ENCODE assay signal across 8 mouse cellular contexts in the genomic region with DNA sequence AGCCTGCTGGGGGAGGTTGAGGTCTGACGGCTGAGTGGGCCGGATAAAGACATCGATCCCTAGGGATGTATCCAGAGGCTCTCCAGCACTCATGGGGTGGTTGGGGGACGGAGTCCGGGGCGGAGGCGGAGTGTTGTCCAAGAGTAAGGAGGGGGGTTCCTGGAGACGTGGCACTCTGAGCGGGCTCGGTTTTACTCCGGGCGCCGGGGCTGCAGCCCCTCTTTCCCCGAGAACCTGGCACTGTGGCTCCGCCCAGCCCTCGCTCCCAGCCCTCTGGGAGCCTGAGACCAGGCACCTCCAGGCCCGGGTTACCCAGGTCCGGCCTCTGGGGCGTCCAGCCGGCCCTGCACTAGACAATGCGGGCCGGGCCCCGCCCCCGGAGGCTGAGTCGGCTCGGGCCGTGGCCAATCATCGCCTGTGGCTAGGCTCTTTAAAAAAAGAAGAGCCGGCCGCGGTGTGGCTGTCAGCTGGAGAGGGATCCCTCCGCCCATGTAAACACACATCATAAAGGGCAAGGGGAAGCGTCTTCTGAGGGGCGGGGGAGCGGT. TPM values are rescaled to one million over a fixed set of nuclear protein-coding genes. Genes with fewer than 3 reads are reported as not detected.
DNase-seq lines count a peak whose midpoint lies in the region; ATAC-seq and TF ChIP-seq lines count a peak whose summit lies in the region.

No protein-coding gene starts in this region.

- TF ChIP-seq CTCF in ES-Bruce4 (IDR thresholded peaks at IDR 0.05; ENCODE audit: low read depth, low read length) = no peak
- TF ChIP-seq CTCF in lung, adult 2 months (IDR thresholded peaks at IDR 0.05; ENCODE audit: insufficient read depth, low read length) = no peak

- peak overlapping the region; percentile 84 for H3K4me2 ChIP-seq in forebrain, embryonic 14.5 days (ENCODE audit: low read length)

- 0 out of 2 replicates have a peak, but pooled peaks have one; percentile 4 for TF ChIP-seq EP300 in ES-Bruce4 (IDR thresholded peaks at IDR 0.05; ENCODE audit: insufficient read depth, low read depth, low read length)

- ATAC-seq in cerebellum, adult (ENCODE audit: insufficient number of reproducible peaks, low FRiP score, low TSS enrichment) = peak; percentile 94
- peak; percentile 95 for ATAC-seq in forebrain, embryonic 14.5 days
- ATAC-seq in neutrophil, adult 5-6 weeks (ENCODE audit: extremely low read depth, insufficient number of reproducible peaks, low FRiP score, poor library complexity, severe bottlenecking) = peak; percentile 90

- no peaks in the 10 kb centered on the region for H3K9me3 ChIP-seq in ES-Bruce4 (replicated peaks; ENCODE audit: control insufficient read depth, insufficient read depth, low read length, poor library complexity, severe bottlenecking)
- H3K9me3 ChIP-seq in forebrain, embryonic 14.5 days (replicated peaks; ENCODE audit: control insufficient read depth, low read length) = no peaks in the 10 kb centered on the region

- H3K4me1 ChIP-seq in ES-Bruce4 (ENCODE audit: control insufficient read depth, insufficient read depth, low read length) = peaks cover 2% of the 10 kb centered on the region
- 0 out of 2 replicates have a peak, but pooled peaks cover 3% of the 10 kb centered on the region for H3K4me1 ChIP-seq in forebrain, embryonic 14.5 days (ENCODE audit: control insufficient read depth, insufficient read depth, low read length)
- H3K4me1 ChIP-seq in lung, adult 2 months (ENCODE audit: control insufficient read depth, insufficient read depth, low read length) = peaks cover 7% of the 10 kb centered on the region; the same call in 1 of the 2 replicates

- TF ChIP-seq POLR2A in ES-Bruce4 (IDR thresholded peaks at IDR 0.05; ENCODE audit: insufficient read depth, low read length) = no peak
- TF ChIP-seq POLR2A in lung, adult 2 months (IDR thresholded peaks at IDR 0.05; ENCODE audit: borderline replicate concordance, extremely low read depth, low read depth, low read length) = peak; percentile 83; the same call in 1 of the 2 replicates

- intact Hi-C loops in heart, postnatal 25 days (cut with DNase I) = loop anchor here (2.0 kb wide), 1 partner anchor 62 kb away; the partner anchor contains the start of gene Rabif

- no peaks in the 10 kb centered on the region for H3K27me3 ChIP-seq in ES-Bruce4 (ENCODE audit: control insufficient read depth, insufficient read depth, low read length, poor library complexity, severe bottlenecking)
- H3K27me3 ChIP-seq in forebrain, embryonic 14.5 days (replicated peaks; ENCODE audit: control insufficient read depth, insufficient read depth, low read length) = no peaks in the 10 kb centered on the region

- peak; percentile 98 for DNase-seq in forebrain, embryonic 14.5 days (ENCODE audit: low spot score)
- DNase-seq in heart, postnatal 25 days (ENCODE audit: low spot score) = peak; percentile 93
- peak; percentile 93 to 96 for DNase-seq in layer of hippocampus, adult 18-20 months (ENCODE audit: low spot score in 2 of 2)
- DNase-seq in lung, adult 2 months = peak; percentile 89
- DNase-seq in thymus, adult 18-20 months = peak; percentile 86 to 92

- H3K36me3 ChIP-seq in ES-Bruce4 (ENCODE audit: control insufficient read depth, insufficient read depth, low read length, poor library complexity, severe bottlenecking) = no peaks in the 10 kb centered on the region
- no peaks in the 10 kb centered on the region for H3K36me3 ChIP-seq in forebrain, embryonic 14.5 days (ENCODE audit: control insufficient read depth, insufficient read depth, low read length)

- peak overlapping the region; percentile 69 for H3K4me3 ChIP-seq in ES-Bruce4 (ENCODE audit: low read depth, low read length)
- H3K4me3 ChIP-seq in forebrain, embryonic 14.5 days (ENCODE audit: low read depth, low read length) = peak overlapping the region; percentile 59
- peak overlapping the region; percentile 85 for H3K4me3 ChIP-seq in lung, adult 2 months (replicated peaks; ENCODE audit: extremely low read depth, low read depth, low read length)

- peak overlapping the region; percentile 72 for H3K9ac ChIP-seq in ES-Bruce4 (ENCODE audit: low read depth, poor library complexity, severe bottlenecking)
- H3K9ac ChIP-seq in forebrain, embryonic 14.5 days (ENCODE audit: low read length) = peak overlapping the region; percentile 85

- peak overlapping the region; percentile 17 for H3K27ac ChIP-seq in ES-Bruce4 (ENCODE audit: insufficient read depth, low read length)
- peak overlapping the region; percentile 93 for H3K27ac ChIP-seq in forebrain, embryonic 14.5 days (ENCODE audit: low read depth, low read length)

- under 1% methylated on average over 35 of the region's 35 CpGs for WGBS in forebrain, embryonic 14.5 days
- 1% methylated on average over 35 of the region's 35 CpGs for WGBS in lung, adult 2 months

RNA-seq across cellular contexts. Expression of gene Kdm5b, which starts 3.2 kb away (rescaled TPM):
- polyA plus RNA-seq in ES-Bruce4 (2011; ENCODE audit: insufficient read depth, insufficient read length, low read depth, missing spikeins) = 161 and 181 TPM in 2 replicates
- 75.3 and 88.4 TPM in 2 replicates for polyA plus RNA-seq in forebrain, embryonic 14.5 days (2014; fragmentation: Nextera tagmentation; extraction: Ambion mirVana)
- total RNA-seq in heart, postnatal 25 days (2021) = 10 to 100 TPM; 17.0 to 20.6 TPM
- 10 to 100 TPM; 67.4 to 70.5 TPM for total RNA-seq in layer of hippocampus, adult 18-20 months (2021)
- 10.1 TPM in 2 replicates for polyA plus RNA-seq in lung, adult 2 months (2012; rRNA removed)
- 57.0 and 59.7 TPM in 2 replicates for total RNA-seq in neutrophil, adult 5-6 weeks (2017)

RNA-seq across cellular contexts. Expression of gene Mgat4e, which starts 7.3 kb away (rescaled TPM):
- 1.3 and 1.6 TPM in 2 replicates for polyA plus RNA-seq in ES-Bruce4 (2011; ENCODE audit: insufficient read depth, insufficient read length, low read depth, missing spikeins)
- polyA plus RNA-seq in forebrain, embryonic 14.5 days (2014; fragmentation: Nextera tagmentation; extraction: Ambion mirVana) = not detected in 2 replicates
- total RNA-seq in heart, postnatal 25 days (2021) = not detected
- under 1 TPM in 1 of 2 experiments, not detected in 1; 0.22 TPM for total RNA-seq in layer of hippocampus, adult 18-20 months (2021)
- not detected in 2 replicates for polyA plus RNA-seq in lung, adult 2 months (2012; rRNA removed)
- total RNA-seq in neutrophil, adult 5-6 weeks (2017) = not detected in 2 replicates

Comparison
In these comparisons a context has a peak if more than half of its experiments do, and no peak if none do; other contexts are left out.
1. Peak in every context shown above with its lines: DNase-seq, ATAC-seq, H3K4me3 ChIP-seq and H3K27ac ChIP-seq.